ENCODE assay signal across 10 mouse cellular contexts in genomic region chr4:136053843-136054242, GRCm38 (mm10). TPM values are rescaled to one million over a fixed set of nuclear protein-coding genes. Genes with fewer than 3 reads are reported as not detected.
A peak's percentile ranks its signal among the peaks of the same experiment; 100 is the strongest.
DNase-seq lines count a peak whose midpoint lies in the region; ATAC-seq and TF ChIP-seq lines count a peak whose summit lies in the region.
"Had no signal": no experiment of that assay in that cellular context is flagged by ENCODE, and none has a peak within 500 bp of the region (broad histone marks: within the 10 kb centered on the region; RNA-seq: fewer than 3 reads in every experiment).

No protein-coding gene starts in this region.

- WGBS in intestine, postnatal 0 days: 74% methylated on average over 5 of the region's 5 CpGs
- 70% methylated on average over 5 of the region's 5 CpGs for WGBS in intestine, embryonic 15.5 days
- WGBS in embryonic facial prominence, embryonic 10.5 days: 77% methylated on average over 5 of the region's 5 CpGs
- 67% methylated on average over 5 of the region's 5 CpGs for WGBS in liver, embryonic 16.5 days (ENCODE audit: insufficient replicate concordance)

- peak; percentile 51 for TF ChIP-seq CTCF in intestine, postnatal 0 days (IDR thresholded peaks at IDR 0.05; ENCODE audit: low read depth)
- TF ChIP-seq CTCF in E14TG2a.4 (conservative IDR thresholded peaks at IDR 0.05; ENCODE audit: low read length): peak; percentile 58
- TF ChIP-seq CTCF in left cerebral cortex, adult 2 months (IDR thresholded peaks at IDR 0.05): no peak; the same call in none of the 2 replicates

- intact Hi-C loops in left cerebral cortex, adult 2 months (cut with DNase I): loop anchor here (1.0 to 5.0 kb wide), 3 partner anchors 33 to 549 kb away; partner anchors contain the start of genes Eloa, Kdm1a and Lypla2

- peaks cover 4% of the 10 kb centered on the region for H3K4me1 ChIP-seq in intestine, postnatal 0 days (replicated peaks; ENCODE audit: control insufficient read depth, insufficient read depth, low read length)
- H3K4me1 ChIP-seq in intestine, embryonic 15.5 days (replicated peaks): peaks cover 21% of the 10 kb centered on the region
- H3K4me1 ChIP-seq in E14TG2a.4 (replicated peaks; ENCODE audit: low read depth, low read length): peaks cover 35% of the 10 kb centered on the region
- peaks cover 26% of the 10 kb centered on the region for H3K4me1 ChIP-seq in embryonic facial prominence, embryonic 10.5 days
- peaks cover 23% of the 10 kb centered on the region for H3K4me1 ChIP-seq in liver, embryonic 16.5 days (ENCODE audit: control insufficient read depth, low read depth, low read length)

- H3K36me3 ChIP-seq in intestine, postnatal 0 days (ENCODE audit: control insufficient read depth, insufficient read depth): peaks cover 29% of the 10 kb centered on the region
- H3K36me3 ChIP-seq in intestine, embryonic 15.5 days: peaks cover 27% of the 10 kb centered on the region
- H3K36me3 ChIP-seq in E14TG2a.4 (ENCODE audit: insufficient read depth, low read length): peaks cover 39% of the 10 kb centered on the region
- H3K36me3 ChIP-seq in embryonic facial prominence, embryonic 10.5 days (replicated peaks): peaks cover 35% of the 10 kb centered on the region
- peaks cover 27% of the 10 kb centered on the region for H3K36me3 ChIP-seq in liver, embryonic 16.5 days (ENCODE audit: control insufficient read depth, insufficient read depth)

- H3K27me3 ChIP-seq in intestine, postnatal 0 days (replicated peaks; ENCODE audit: control insufficient read depth, insufficient read depth, low read length): no peaks in the 10 kb centered on the region
- H3K27me3 ChIP-seq in intestine, embryonic 15.5 days (replicated peaks): no peaks in the 10 kb centered on the region
- H3K27me3 ChIP-seq in E14TG2a.4 (ENCODE audit: insufficient read depth, low read length): peaks cover 13% of the 10 kb centered on the region; the same call in 1 of the 2 replicates
- no peaks in the 10 kb centered on the region for H3K27me3 ChIP-seq in embryonic facial prominence, embryonic 10.5 days (replicated peaks; ENCODE audit: low read depth, poor library complexity, severe bottlenecking)
- no peaks in the 10 kb centered on the region; the same call in 1 of the 2 replicates for H3K27me3 ChIP-seq in liver, embryonic 16.5 days (ENCODE audit: control insufficient read depth, insufficient read depth, low read depth, low read length)
- H3K27me3 ChIP-seq: lung, embryonic 15.5 days; neural tube, embryonic 15.5 days had no signal

- no peak for ATAC-seq in intestine, postnatal 0 days
- no peak for ATAC-seq in intestine, embryonic 15.5 days
- ATAC-seq in liver, embryonic 16.5 days (ENCODE audit: low read depth): no peak

- H3K4me2 ChIP-seq in intestine, postnatal 0 days (replicated peaks; ENCODE audit: low read depth): 0 out of 2 replicates have a peak overlapping the region, but pooled peaks have one; percentile 22
- no peak overlapping the region for H3K4me2 ChIP-seq in intestine, embryonic 15.5 days (replicated peaks)
- peak overlapping the region; percentile 70; the same call in 1 of the 2 replicates for H3K4me2 ChIP-seq in liver, embryonic 16.5 days (ENCODE audit: low read depth, low read length)
- H3K4me2 ChIP-seq: lung, embryonic 15.5 days had no signal

- no peak overlapping the region for H3K9ac ChIP-seq in intestine, postnatal 0 days (ENCODE audit: low read depth, low read length)
- no peak overlapping the region for H3K9ac ChIP-seq in intestine, embryonic 15.5 days
- no peak overlapping the region for H3K9ac ChIP-seq in liver, embryonic 16.5 days (ENCODE audit: low read depth, low read length)
- H3K9ac ChIP-seq: lung, embryonic 15.5 days; neural tube, embryonic 15.5 days had no signal

- DNase-seq in embryonic facial prominence, embryonic 10.5 days (ENCODE audit: low spot score): no peak
- DNase-seq in left cerebral cortex, adult 2 months (ENCODE audit: extremely low spot score in 1 of 2, low spot score in 2 of 2): no peak
- no peak for DNase-seq in thymus, postnatal 0 days (ENCODE audit: low spot score)
- no peak for DNase-seq in cerebellum, adult 9-11 months

- no peak overlapping the region for H3K27ac ChIP-seq in intestine, postnatal 0 days (ENCODE audit: low read depth, low read length)
- H3K27ac ChIP-seq in intestine, embryonic 15.5 days: no peak overlapping the region
- peak overlapping the region; percentile 99; the same call in 1 of the 2 replicates for H3K27ac ChIP-seq in embryonic facial prominence, embryonic 10.5 days (replicated peaks)
- no peak overlapping the region for H3K27ac ChIP-seq in liver, embryonic 16.5 days (ENCODE audit: low read length)
- no peak overlapping the region for H3K27ac ChIP-seq in left cerebral cortex, adult 2 months

- H3K9me3 ChIP-seq in intestine, postnatal 0 days (ENCODE audit: control insufficient read depth): no peaks in the 10 kb centered on the region
- H3K9me3 ChIP-seq in intestine, embryonic 15.5 days: no peaks in the 10 kb centered on the region
- H3K9me3 ChIP-seq in E14TG2a.4 (ENCODE audit: low read length): no peaks in the 10 kb centered on the region
- H3K9me3 ChIP-seq in embryonic facial prominence, embryonic 10.5 days: no peaks in the 10 kb centered on the region
- no peaks in the 10 kb centered on the region for H3K9me3 ChIP-seq in liver, embryonic 16.5 days (replicated peaks; ENCODE audit: control insufficient read depth, low read length)
- H3K9me3 ChIP-seq: lung, embryonic 15.5 days; neural tube, embryonic 15.5 days had no signal

- no peak overlapping the region for H3K4me3 ChIP-seq in intestine, postnatal 0 days (ENCODE audit: low read depth, low read length)
- no peak overlapping the region for H3K4me3 ChIP-seq in intestine, embryonic 15.5 days (replicated peaks)
- 0 out of 2 replicates have a peak overlapping the region, but pooled peaks have one; percentile 98 for H3K4me3 ChIP-seq in E14TG2a.4 (replicated peaks; ENCODE audit: low read length)
- peak overlapping the region; percentile 99 for H3K4me3 ChIP-seq in embryonic facial prominence, embryonic 10.5 days
- H3K4me3 ChIP-seq in liver, embryonic 16.5 days (ENCODE audit: low read depth, low read length): no peak overlapping the region
- H3K4me3 ChIP-seq in left cerebral cortex, adult 2 months: no peak overlapping the region

RNA-seq across cellular contexts. Expression of gene Rpl11, which starts 0.6 kb away (rescaled TPM):
- polyA plus RNA-seq in intestine, postnatal 0 days (2015; fragmentation: Nextera tagmentation; extraction: Ambion mirVana): 268 and 276 TPM in 2 replicates
- 464 and 472 TPM in 2 replicates for polyA plus RNA-seq in intestine, embryonic 15.5 days (2015; fragmentation: Nextera tagmentation; extraction: Ambion mirVana)
- 516 and 527 TPM in 2 replicates for polyA plus RNA-seq in embryonic facial prominence, embryonic 10.5 days (2016; fragmentation: Nextera tagmentation; extraction: Ambion mirVana)
- polyA plus RNA-seq in liver, embryonic 16.5 days (2015; fragmentation: Nextera tagmentation; extraction: Ambion mirVana): 216 and 219 TPM in 2 replicates
- 100 to 1,000 TPM; 271 to 308 TPM for total RNA-seq in left cerebral cortex, adult 2 months (2021)
- polyA plus RNA-seq in thymus, postnatal 0 days (2015; fragmentation: Nextera tagmentation; extraction: Ambion mirVana): 717 and 718 TPM in 2 replicates

RNA-seq across cellular contexts. Expression of gene Eloa, which starts 32.3 kb away (rescaled TPM):
- polyA plus RNA-seq in intestine, postnatal 0 days (2015; fragmentation: Nextera tagmentation; extraction: Ambion mirVana): 17.1 and 18.3 TPM in 2 replicates
- polyA plus RNA-seq in intestine, embryonic 15.5 days (2015; fragmentation: Nextera tagmentation; extraction: Ambion mirVana): 34.3 and 34.4 TPM in 2 replicates
- 35.0 and 37.5 TPM in 2 replicates for polyA plus RNA-seq in embryonic facial prominence, embryonic 10.5 days (2016; fragmentation: Nextera tagmentation; extraction: Ambion mirVana)
- 29.1 and 29.4 TPM in 2 replicates for polyA plus RNA-seq in liver, embryonic 16.5 days (2015; fragmentation: Nextera tagmentation; extraction: Ambion mirVana)
- 10 to 100 TPM; 25.7 to 26.8 TPM for total RNA-seq in left cerebral cortex, adult 2 months (2021)
- polyA plus RNA-seq in thymus, postnatal 0 days (2015; fragmentation: Nextera tagmentation; extraction: Ambion mirVana): 41.5 and 45.0 TPM in 2 replicates

Comparison
In these comparisons a context has a peak if more than half of its experiments do, and no peak if none do; other contexts are left out.
1. H3K4me3 ChIP-seq: peak in E14TG2a.4 (single experiment) and embryonic facial prominence, embryonic 10.5 days (single experiment); none in intestine, postnatal 0 days (single experiment), intestine, embryonic 15.5 days (single experiment), liver, embryonic 16.5 days (single experiment) and left cerebral cortex, adult 2 months (single experiment).